Mouse (Mus musculus): ENCODE data around the gene Kcnd3. TPM values are rescaled to one million over a fixed set of nuclear protein-coding genes. Genes with fewer than 3 reads are reported as not detected.
A peak's percentile ranks its signal among the peaks of the same experiment; 100 is the strongest.

The Kcnd3 gene
- 13.2 and 15.9 TPM in 2 replicates for polyA plus RNA-seq (2014; fragmentation: Nextera tagmentation; extraction: Ambion mirVana)

DNA sequence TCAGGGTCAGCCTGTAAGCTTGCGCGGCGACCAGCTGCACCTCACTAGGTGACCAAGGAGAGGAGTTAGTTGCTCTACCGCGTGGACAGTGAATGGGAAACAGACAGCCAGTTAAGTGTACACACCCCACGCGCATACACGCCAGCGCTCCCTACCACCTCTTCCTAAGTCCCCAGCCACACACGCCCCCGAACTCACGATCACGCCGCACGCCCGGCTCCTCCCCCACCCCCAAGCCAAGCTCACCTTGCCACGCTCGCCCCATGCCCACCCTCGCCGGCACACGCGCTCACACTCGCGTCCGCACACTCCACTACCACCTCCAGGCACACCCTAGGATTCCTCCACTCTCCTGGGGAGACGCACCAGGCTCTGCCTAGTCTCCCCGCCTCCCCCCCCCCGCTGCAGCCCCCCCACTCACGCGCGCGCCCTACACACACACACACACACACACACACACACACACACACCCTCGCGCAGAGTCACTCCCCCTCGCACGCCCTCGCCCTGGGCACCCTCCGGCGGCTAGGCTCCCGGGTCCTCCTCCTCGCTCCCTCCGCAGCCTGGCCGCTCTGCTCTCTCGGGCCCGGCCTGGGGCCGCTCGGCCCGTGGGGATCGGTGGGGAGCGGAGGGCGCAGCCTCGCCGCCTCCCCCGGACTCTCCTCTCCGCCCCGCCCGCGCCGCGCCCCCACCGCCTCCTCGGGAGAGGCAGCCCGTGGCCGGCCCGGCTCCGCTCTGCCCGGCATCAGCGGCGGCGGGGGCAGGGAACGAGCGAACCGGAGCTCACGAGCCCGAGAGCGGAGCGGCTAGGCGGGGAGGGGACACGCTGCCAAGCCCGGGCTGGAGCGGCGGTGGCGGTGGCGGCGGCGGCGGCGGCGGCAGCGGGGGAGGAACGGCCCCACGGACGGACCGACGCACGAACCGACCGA, at the start of gene Kcnd3:
TSS of gene Kcnd3 (plus strand) at position 704 of the 929 bp plus-strand sequence.
- DNase-seq, result peak; percentile 79
- under 1% methylated on average over 88 of the region's 98 CpGs for WGBS
- Histone ChIP-seq H3K9ac (replicated peaks; ENCODE audit: low read length) (peak within 1 kb of the TSS; percentile 85), H3K4me1 (ENCODE audit: control insufficient read depth, insufficient read depth, low read length) (peaks cover 23% of the 10 kb centered on the region; the same call in 1 of the 2 replicates), H3K4me3 (replicated peaks; ENCODE audit: low read depth, low read length) (peak within 1 kb of the TSS; percentile 66), H3K27ac (replicated peaks; ENCODE audit: low read depth, low read length) (peak within 1 kb of the TSS; percentile 85), H3K27me3 (ENCODE audit: control insufficient read depth, insufficient read depth, low read length) (no peaks in the 10 kb centered on the region; the same call in 1 of the 2 replicates), H3K36me3 (ENCODE audit: control insufficient read depth, insufficient read depth, low read length) (no peaks in the 10 kb centered on the region), H3K9me3 (ENCODE audit: control insufficient read depth, low read length) (no peaks in the 10 kb centered on the region), H3K4me2 (ENCODE audit: low read length) (peak within 1 kb of the TSS; percentile 94)
- ATAC-seq (ENCODE audit: low FRiP score, low TSS enrichment), result peak; percentile 70

GRCm38 (mm10) chr3:105402676-105403075, 49.5 kb upstream of the Kcnd3 start:
- DNase-seq, result no peak
- peaks cover 4% of the 10 kb centered on the region; the same call in 1 of the 2 replicates for H3K4me1 ChIP-seq (ENCODE audit: control insufficient read depth, insufficient read depth, low read length)
- no peak overlapping the region for H3K4me3 ChIP-seq (replicated peaks; ENCODE audit: low read depth, low read length)
- H3K36me3 ChIP-seq (ENCODE audit: control insufficient read depth, insufficient read depth, low read length), result no peaks in the 10 kb centered on the region
- no peak overlapping the region for H3K4me2 ChIP-seq (ENCODE audit: low read length)
- 59% methylated on average over 5 of the region's 5 CpGs for WGBS
- no peaks in the 10 kb centered on the region for H3K27me3 ChIP-seq (ENCODE audit: control insufficient read depth, insufficient read depth, low read length)
- no peak overlapping the region for H3K9ac ChIP-seq (replicated peaks; ENCODE audit: low read length)
- ATAC-seq (ENCODE audit: low FRiP score, low TSS enrichment), result no peak
- H3K9me3 ChIP-seq (ENCODE audit: control insufficient read depth, low read length), result no peaks in the 10 kb centered on the region
- no peak overlapping the region for H3K27ac ChIP-seq (replicated peaks; ENCODE audit: low read depth, low read length)

- no peak overlapping the region for H3K27ac ChIP-seq (replicated peaks; ENCODE audit: low read depth, low read length)
- H3K4me2 ChIP-seq (ENCODE audit: low read length), result no peak overlapping the region
- H3K9me3 ChIP-seq (ENCODE audit: control insufficient read depth, low read length), result no peaks in the 10 kb centered on the region
- no peak overlapping the region for H3K4me3 ChIP-seq (replicated peaks; ENCODE audit: low read depth, low read length)
- ATAC-seq (ENCODE audit: low FRiP score, low TSS enrichment), result peak; percentile 62
- no peaks in the 10 kb centered on the region for H3K36me3 ChIP-seq (ENCODE audit: control insufficient read depth, insufficient read depth, low read length)
- DNase-seq, result peak; percentile 46
- peaks cover 11% of the 10 kb centered on the region; the same call in 1 of the 2 replicates for H3K4me1 ChIP-seq (ENCODE audit: control insufficient read depth, insufficient read depth, low read length)
- WGBS, result 48% methylated on average over 5 of the region's 5 CpGs
- H3K27me3 ChIP-seq (ENCODE audit: control insufficient read depth, insufficient read depth, low read length), result no peaks in the 10 kb centered on the region
- H3K9ac ChIP-seq (replicated peaks; ENCODE audit: low read length), result no peak overlapping the region
Observed at GRCm38 (mm10) chr3:105403410-105404076, 48.6 kb upstream of the Kcnd3 start.

DNA sequence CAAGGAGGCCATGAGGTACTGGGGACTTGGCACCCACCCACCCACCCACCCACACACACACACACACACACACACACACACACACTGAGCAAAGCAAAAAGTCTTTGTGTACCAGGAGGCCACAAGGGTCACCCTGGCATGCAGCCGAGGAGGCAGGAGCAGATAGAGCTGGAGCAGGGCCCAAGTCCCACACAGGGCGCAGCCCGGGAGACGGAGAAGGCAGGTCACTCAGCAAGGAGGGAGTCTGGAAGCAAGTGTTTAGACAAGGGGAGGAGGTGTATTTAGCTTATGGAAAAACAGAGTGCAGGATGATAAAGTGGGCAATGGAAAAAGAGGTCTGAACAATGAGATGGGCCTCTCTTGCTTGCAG, 48.1 kb upstream of the Kcnd3 start:
- H3K27ac ChIP-seq (replicated peaks; ENCODE audit: low read depth, low read length), result no peak overlapping the region
- peak; percentile 52 for DNase-seq
- no peak overlapping the region for H3K4me3 ChIP-seq (replicated peaks; ENCODE audit: low read depth, low read length)
- peak; percentile 65; the same call in 1 of the 2 replicates for ATAC-seq (ENCODE audit: low FRiP score, low TSS enrichment)
- no peak overlapping the region for H3K9ac ChIP-seq (replicated peaks; ENCODE audit: low read length)
- H3K36me3 ChIP-seq (ENCODE audit: control insufficient read depth, insufficient read depth, low read length), result no peaks in the 10 kb centered on the region
- no peaks in the 10 kb centered on the region for H3K9me3 ChIP-seq (ENCODE audit: control insufficient read depth, low read length)
- WGBS, result 60% methylated on average over 4 of the region's 4 CpGs
- no peak overlapping the region for H3K4me2 ChIP-seq (ENCODE audit: low read length)
- peaks cover 11% of the 10 kb centered on the region; the same call in 1 of the 2 replicates for H3K4me1 ChIP-seq (ENCODE audit: control insufficient read depth, insufficient read depth, low read length)
- H3K27me3 ChIP-seq (ENCODE audit: control insufficient read depth, insufficient read depth, low read length), result no peaks in the 10 kb centered on the region

- no peak for DNase-seq
- WGBS, result 94% methylated on average over 7 of the region's 7 CpGs
- ATAC-seq (ENCODE audit: low FRiP score, low TSS enrichment), result no peak
- H3K4me3 ChIP-seq (replicated peaks; ENCODE audit: low read depth, low read length), result no peak overlapping the region
- H3K36me3 ChIP-seq (ENCODE audit: control insufficient read depth, insufficient read depth, low read length), result no peaks in the 10 kb centered on the region
- no peak overlapping the region for H3K27ac ChIP-seq (replicated peaks; ENCODE audit: low read depth, low read length)
- H3K4me1 ChIP-seq (ENCODE audit: control insufficient read depth, insufficient read depth, low read length), result peaks cover 11% of the 10 kb centered on the region; the same call in 1 of the 2 replicates
- no peak overlapping the region for H3K9ac ChIP-seq (replicated peaks; ENCODE audit: low read length)
- H3K9me3 ChIP-seq (ENCODE audit: control insufficient read depth, low read length), result no peaks in the 10 kb centered on the region
- no peak overlapping the region for H3K4me2 ChIP-seq (ENCODE audit: low read length)
- H3K27me3 ChIP-seq (ENCODE audit: control insufficient read depth, insufficient read depth, low read length), result no peaks in the 10 kb centered on the region
Observed at GRCm38 (mm10) chr3:105405516-105405915, 46.6 kb upstream of the Kcnd3 start.

GRCm38 (mm10) chr3:105406036-105406435, 46.1 kb upstream of the Kcnd3 start:
- WGBS, result 47% methylated on average over 7 of the region's 7 CpGs
- no peak for DNase-seq
- ATAC-seq (ENCODE audit: low FRiP score, low TSS enrichment), result no peak
- H3K4me3 ChIP-seq (replicated peaks; ENCODE audit: low read depth, low read length), result no peak overlapping the region
- H3K4me2 ChIP-seq (ENCODE audit: low read length), result no peak overlapping the region
- H3K4me1 ChIP-seq (ENCODE audit: control insufficient read depth, insufficient read depth, low read length), result peaks cover 11% of the 10 kb centered on the region; the same call in 1 of the 2 replicates
- H3K36me3 ChIP-seq (ENCODE audit: control insufficient read depth, insufficient read depth, low read length), result no peaks in the 10 kb centered on the region
- H3K27ac ChIP-seq (replicated peaks; ENCODE audit: low read depth, low read length), result no peak overlapping the region
- no peaks in the 10 kb centered on the region for H3K27me3 ChIP-seq (ENCODE audit: control insufficient read depth, insufficient read depth, low read length)
- H3K9me3 ChIP-seq (ENCODE audit: control insufficient read depth, low read length), result no peaks in the 10 kb centered on the region
- H3K9ac ChIP-seq (replicated peaks; ENCODE audit: low read length), result no peak overlapping the region

- no peaks in the 10 kb centered on the region for H3K9me3 ChIP-seq (ENCODE audit: control insufficient read depth, low read length)
- H3K4me1 ChIP-seq (ENCODE audit: control insufficient read depth, insufficient read depth, low read length), result peaks cover 11% of the 10 kb centered on the region; the same call in 1 of the 2 replicates
- 36% methylated on average over 3 of the region's 3 CpGs for WGBS
- no peak overlapping the region for H3K4me2 ChIP-seq (ENCODE audit: low read length)
- 0 out of 2 replicates have a peak overlapping the region, but pooled peaks have one; percentile 13 for H3K27ac ChIP-seq (replicated peaks; ENCODE audit: low read depth, low read length)
- no peaks in the 10 kb centered on the region for H3K36me3 ChIP-seq (ENCODE audit: control insufficient read depth, insufficient read depth, low read length)
- H3K9ac ChIP-seq (replicated peaks; ENCODE audit: low read length), result no peak overlapping the region
- H3K27me3 ChIP-seq (ENCODE audit: control insufficient read depth, insufficient read depth, low read length), result no peaks in the 10 kb centered on the region
- DNase-seq (peak; percentile 66), ATAC-seq (ENCODE audit: low FRiP score, low TSS enrichment) (peak; percentile 59)
- H3K4me3 ChIP-seq (replicated peaks; ENCODE audit: low read depth, low read length), result no peak overlapping the region
Observed at GRCm38 (mm10) chr3:105408211-105408610, 43.9 kb upstream of the Kcnd3 start.

GRCm38 (mm10) chr3:105410810-105411209, 41.3 kb upstream of the Kcnd3 start:
- WGBS, result 93% methylated on average over 5 of the region's 5 CpGs
- ATAC-seq (ENCODE audit: low FRiP score, low TSS enrichment) (no peak), DNase-seq (no peak)

More at GRCm38 (mm10) chr3:105410810-105411209, 41.3 kb upstream of the Kcnd3 start:
- Histone ChIP-seq H3K4me1 (ENCODE audit: control insufficient read depth, insufficient read depth, low read length) (peaks cover 8% of the 10 kb centered on the region; the same call in 1 of the 2 replicates), H3K27me3 (ENCODE audit: control insufficient read depth, insufficient read depth, low read length) (no peaks in the 10 kb centered on the region), H3K27ac (replicated peaks; ENCODE audit: low read depth, low read length) (no peak overlapping the region), H3K4me3 (replicated peaks; ENCODE audit: low read depth, low read length) (no peak overlapping the region), H3K9ac (replicated peaks; ENCODE audit: low read length) (no peak overlapping the region), H3K36me3 (ENCODE audit: control insufficient read depth, insufficient read depth, low read length) (no peaks in the 10 kb centered on the region), H3K9me3 (ENCODE audit: control insufficient read depth, low read length) (no peaks in the 10 kb centered on the region), H3K4me2 (ENCODE audit: low read length) (no peak overlapping the region)

All from midbrain, embryonic 14.5 days (tissue).